In genomic region chr12:54446356-54446755, GRCm38 (mm10) we compare ENCODE assay signal across 20 mouse cellular contexts.
A peak's percentile ranks its signal among the peaks of the same experiment; 100 is the strongest.
DNase-seq lines count a peak whose midpoint lies in the region; ATAC-seq lines count a peak whose summit lies in the region.
"Had no signal": no experiment of that assay in that cellular context is flagged by ENCODE, and none has a peak within 500 bp of the region (broad histone marks: within the 10 kb centered on the region; RNA-seq: fewer than 3 reads in every experiment).

No protein-coding gene starts in this region.

- no peak overlapping the region for H3K4me3 ChIP-seq in kidney, embryonic 16.5 days (ENCODE audit: low read length)
- no peak overlapping the region for H3K4me3 ChIP-seq in kidney, embryonic 15.5 days (replicated peaks)
- H3K4me3 ChIP-seq: embryonic facial prominence, embryonic 10.5 days; embryonic facial prominence, embryonic 12.5 days; forebrain, embryonic 13.5 days; forebrain, embryonic 15.5 days had no signal

- no peak overlapping the region for H3K9ac ChIP-seq in kidney, embryonic 16.5 days (replicated peaks; ENCODE audit: low read length)
- H3K9ac ChIP-seq in kidney, embryonic 15.5 days = no peak overlapping the region
- H3K9ac ChIP-seq: embryonic facial prominence, embryonic 12.5 days; forebrain, embryonic 13.5 days; forebrain, embryonic 15.5 days; forebrain, postnatal 0 days had no signal

- H3K36me3 ChIP-seq in kidney, embryonic 16.5 days (ENCODE audit: insufficient read depth, low read length) = no peaks in the 10 kb centered on the region
- H3K36me3 ChIP-seq in kidney, embryonic 15.5 days = no peaks in the 10 kb centered on the region
- H3K36me3 ChIP-seq: embryonic facial prominence, embryonic 10.5 days; embryonic facial prominence, embryonic 12.5 days; forebrain, embryonic 15.5 days had no signal

- ATAC-seq in kidney, embryonic 16.5 days (ENCODE audit: low FRiP score, low TSS enrichment) = no peak
- no peak for ATAC-seq in kidney, embryonic 15.5 days (replicated peaks; ENCODE audit: low FRiP score)
- ATAC-seq: forebrain, embryonic 13.5 days; forebrain, embryonic 15.5 days; forebrain, postnatal 0 days had no signal

- no peak overlapping the region for H3K4me2 ChIP-seq in kidney, embryonic 16.5 days (replicated peaks; ENCODE audit: low read depth, low read length)
- no peak overlapping the region for H3K4me2 ChIP-seq in kidney, embryonic 15.5 days
- H3K4me2 ChIP-seq: embryonic facial prominence, embryonic 12.5 days; forebrain, embryonic 13.5 days; forebrain, embryonic 15.5 days had no signal

- DNase-seq in 3T3-L1 (ENCODE audit: low read depth, low spot score) = peak; percentile 10
- DNase-seq in CD4-positive helper T cell, adult 2 months (ENCODE audit: low read depth, low spot score) = peak; percentile 6
- no peak for DNase-seq in urinary bladder, postnatal 36 days (ENCODE audit: low spot score in 2 of 2)
- DNase-seq in right cerebral cortex, adult 18-20 months = no peak
- DNase-seq: adrenal gland, adult 2 months; adrenal gland, postnatal 10 days; adrenal gland, postnatal 25 days; B cell, adult 2 months; cerebellum, adult 11 months; cerebellum, adult 2 months; cerebellum, adult 9-10 months; cerebellum, postnatal 10 days; cerebellum, postnatal 25 days; forebrain, postnatal 0 days had no signal

- WGBS in kidney, embryonic 16.5 days = 88% methylated on average over 7 of the region's 7 CpGs
- 85% methylated on average over 7 of the region's 7 CpGs for whole genome bisulfite sequencing in kidney, embryonic 15.5 days

- peaks cover 5% of the 10 kb centered on the region for H3K27me3 ChIP-seq in kidney, embryonic 16.5 days (ENCODE audit: insufficient read depth, low read length)
- H3K27me3 ChIP-seq in kidney, embryonic 15.5 days = peaks cover 9% of the 10 kb centered on the region; the same call in 1 of the 2 replicates
- H3K27me3 ChIP-seq: embryonic facial prominence, embryonic 12.5 days; forebrain, embryonic 13.5 days; forebrain, embryonic 15.5 days had no signal

- peak overlapping the region; percentile 39; the same call in 1 of the 2 replicates for H3K27ac ChIP-seq in kidney, embryonic 16.5 days (ENCODE audit: low read length)
- H3K27ac ChIP-seq in kidney, embryonic 15.5 days = no peak overlapping the region
- H3K27ac ChIP-seq: embryonic facial prominence, embryonic 10.5 days; embryonic facial prominence, embryonic 12.5 days; forebrain, embryonic 13.5 days; forebrain, embryonic 15.5 days had no signal

- no peaks in the 10 kb centered on the region for H3K9me3 ChIP-seq in kidney, embryonic 16.5 days (ENCODE audit: low read length)
- H3K9me3 ChIP-seq in kidney, embryonic 15.5 days (replicated peaks) = no peaks in the 10 kb centered on the region
- H3K9me3 ChIP-seq: embryonic facial prominence, embryonic 10.5 days; embryonic facial prominence, embryonic 12.5 days; forebrain, embryonic 13.5 days; forebrain, embryonic 15.5 days had no signal

- peaks cover 38% of the 10 kb centered on the region for H3K4me1 ChIP-seq in kidney, embryonic 16.5 days (ENCODE audit: insufficient read depth, low read length)
- peaks cover 38% of the 10 kb centered on the region for H3K4me1 ChIP-seq in kidney, embryonic 15.5 days
- H3K4me1 ChIP-seq: forebrain, embryonic 13.5 days had no signal

Comparison
In these comparisons a context has a peak if more than half of its experiments do, and no peak if none do; other contexts are left out.
1. DNase-seq: peak in 3T3-L1 (single experiment) and CD4-positive helper T cell, adult 2 months (single experiment); none in urinary bladder, postnatal 36 days (0 of 2) and right cerebral cortex, adult 18-20 months (single experiment).